Mouse (Mus musculus) hindbrain, embryonic 10.5 days (tissue): ENCODE measurements around the gene Olfr574. TPM values are rescaled to one million over a fixed set of nuclear protein-coding genes. Genes with fewer than 3 reads are reported as not detected.

Experiments used
- DNase-seq: peaks from one replicate; pipeline ENCODE4 v3.0.0-alpha.2; 2017; ENCODE audit warnings: low spot score
- H3K27ac ChIP-seq: fragments of 300-500 bp; sonication (generic); 2 replicates; pipeline ENCODE4 v1.5.1; 2016; ENCODE audit warnings: mild to moderate bottlenecking, moderate library complexity
- H3K27me3 ChIP-seq: fragments of 300-500 bp; sonication (generic); 2 replicates; pipeline ENCODE4 v1.6.1; 2016; ENCODE audit warnings: mild to moderate bottlenecking; ENCODE audit not compliant: poor library complexity, insufficient read depth, severe bottlenecking
- H3K36me3 ChIP-seq: fragments of 300-500 bp; sonication (generic); 2 replicates; pipeline ENCODE4 v1.6.1; 2016; ENCODE audit warnings: mild to moderate bottlenecking, moderate library complexity
- H3K4me1 ChIP-seq: fragments of 300-500 bp; sonication (generic); replicated peaks from 2 replicates; pipeline ENCODE4 v1.6.1; 2016; ENCODE audit warnings: mild to moderate bottlenecking
- H3K4me3 ChIP-seq: fragments of 300-500 bp; sonication (generic); 2 replicates; pipeline ENCODE4 v1.5.1; 2016; ENCODE audit warnings: mild to moderate bottlenecking, moderate library complexity
- H3K9me3 ChIP-seq: fragments of 300-500 bp; sonication (generic); 2 replicates; pipeline ENCODE4 v1.6.1; 2016; ENCODE audit warnings: mild to moderate bottlenecking, moderate library complexity
- WGBS: fragments of 180-500 bp; shearing (Covaris S2); methylation state at CpG from one replicate; pipeline ENCODE4 v1.1.7; 2016; 5-methylcytosine and 5-hydroxymethylcytosine counted together
- polyA plus RNA-seq: library from polyadenylated mRNA; unstranded; fragments of >200 nt; fragmentation: Nextera tagmentation; extraction: Ambion mirVana; gene quantifications from 2 replicates; pipeline ENCODE4 v1.2.1, GENCODE M21; 2016

The Olfr574 gene
- not detected in 2 replicates for polyA plus RNA-seq

DNA sequence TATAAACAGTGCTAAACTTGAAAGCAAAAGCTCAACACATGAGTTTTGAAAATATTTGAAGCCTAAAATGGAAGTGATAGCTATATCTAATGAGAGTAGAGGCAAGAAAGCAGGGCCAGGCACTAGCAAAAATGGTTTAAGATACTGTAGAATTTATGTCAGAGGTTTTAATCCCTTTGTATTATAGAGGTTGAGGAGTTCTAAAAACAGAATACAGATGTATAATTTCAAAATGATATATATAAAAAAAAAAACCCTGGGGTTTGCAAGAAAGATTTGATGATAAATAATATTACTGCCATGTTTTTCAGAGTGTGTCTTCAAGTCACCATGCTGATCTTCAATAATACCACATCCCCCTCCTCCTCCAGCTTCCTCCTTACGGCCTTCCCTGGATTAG is at the start of gene Olfr574:
Gene Olfr574, plus strand, starts transcription at position 301 of the 400 bp plus-strand sequence.
- no peak within 1 kb of the TSS for H3K4me3 ChIP-seq
- no peak for DNase-seq
- no peak within 1 kb of the TSS for H3K27ac ChIP-seq
- 88% methylated on average over 1 of the region's 1 CpGs for WGBS
- H3K9me3 ChIP-seq = no peaks in the 10 kb centered on the region
- no peaks in the 10 kb centered on the region for H3K4me1 ChIP-seq
- H3K36me3 ChIP-seq = no peaks in the 10 kb centered on the region
- H3K27me3 ChIP-seq = no peaks in the 10 kb centered on the region

DNA sequence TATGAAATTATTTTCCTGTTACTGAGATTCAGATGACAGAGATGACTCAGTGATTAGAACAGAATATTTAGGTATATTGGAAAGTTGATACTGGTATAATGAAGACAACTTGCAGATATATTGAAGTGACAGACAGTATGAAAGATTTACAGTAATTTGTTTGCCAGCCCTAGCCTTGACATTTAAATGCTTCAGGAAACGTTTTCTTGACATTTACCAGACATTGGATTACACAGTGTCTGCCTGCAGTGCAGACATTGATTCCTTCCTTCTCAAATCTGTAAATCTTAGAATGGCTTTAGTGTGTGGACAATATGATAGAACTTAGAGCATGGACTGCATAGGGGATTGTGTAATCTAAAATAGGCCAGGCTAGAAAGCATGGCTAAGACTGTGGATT is 33.0 kb upstream of the Olfr574 start:
- DNase-seq = no peak
- Histone ChIP-seq H3K36me3 (no peaks in the 10 kb centered on the region), H3K27ac (no peak overlapping the region), H3K4me1 (no peaks in the 10 kb centered on the region), H3K27me3 (no peaks in the 10 kb centered on the region), H3K4me3 (no peak overlapping the region), H3K9me3 (no peaks in the 10 kb centered on the region)
- WGBS = 65% methylated on average over 1 of the region's 1 CpGs

GRCm38 (mm10) chr7:102916405-102916804 is 31.9 kb upstream of the Olfr574 start:
- Histone ChIP-seq H3K9me3 (no peaks in the 10 kb centered on the region), H3K36me3 (no peaks in the 10 kb centered on the region), H3K27me3 (no peaks in the 10 kb centered on the region), H3K4me1 (no peaks in the 10 kb centered on the region), H3K4me3 (no peak overlapping the region), H3K27ac (no peak overlapping the region)
- DNase-seq = no peak
- WGBS = 79% methylated on average over 5 of the region's 5 CpGs

DNA sequence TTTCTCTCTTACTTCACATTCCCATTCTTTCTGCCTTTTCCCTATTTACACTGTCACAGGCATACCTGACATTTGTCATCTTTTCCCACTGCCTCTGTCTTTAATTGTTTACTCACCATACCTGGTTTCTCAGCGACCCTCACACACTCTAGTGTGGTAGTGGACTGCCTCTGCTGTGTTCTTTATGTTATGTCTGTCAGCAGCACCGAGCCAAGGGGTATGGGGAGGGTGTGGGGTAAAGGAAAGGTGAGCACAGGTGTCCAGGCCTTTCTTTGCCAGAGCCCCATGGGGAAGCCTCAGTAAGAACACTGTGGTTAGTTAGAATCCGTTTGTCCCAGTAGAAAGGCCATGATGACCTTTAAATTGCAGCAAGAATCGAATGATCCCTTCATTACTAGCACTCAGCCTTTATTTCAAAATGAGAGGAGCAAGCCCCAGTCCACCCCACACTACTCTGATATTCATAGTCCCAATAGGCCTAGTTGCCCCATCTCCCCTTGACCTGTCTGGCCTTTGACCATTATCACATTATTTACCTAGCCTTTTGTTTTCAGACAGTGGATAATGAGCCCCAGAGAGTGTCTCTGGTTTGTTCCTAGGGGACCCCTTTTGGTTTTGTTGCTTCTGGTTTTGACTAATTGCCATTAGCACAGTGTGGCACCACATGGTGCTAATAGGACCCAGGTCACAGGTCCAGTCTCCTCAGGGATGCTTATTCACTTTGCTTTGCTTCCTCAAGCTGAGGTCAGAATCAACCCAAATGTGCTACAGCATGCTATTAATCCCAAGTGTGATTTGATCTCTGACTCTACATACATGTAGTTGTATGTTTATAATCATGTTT is 31.0 kb upstream of the Olfr574 start, which contains the start of gene Olfr571:
Gene Olfr571, minus strand, starts transcription at position 505 of the 844 bp plus-strand sequence.
- no peak within 1 kb of the TSS for H3K4me3 ChIP-seq
- H3K9me3 ChIP-seq = no peaks in the 10 kb centered on the region
- no peak within 1 kb of the TSS for H3K27ac ChIP-seq
- no peaks in the 10 kb centered on the region for H3K27me3 ChIP-seq
- H3K36me3 ChIP-seq = no peaks in the 10 kb centered on the region
- H3K4me1 ChIP-seq = no peaks in the 10 kb centered on the region
- DNase-seq = no peak
- WGBS = 62% methylated on average over 4 of the region's 4 CpGs

DNA sequence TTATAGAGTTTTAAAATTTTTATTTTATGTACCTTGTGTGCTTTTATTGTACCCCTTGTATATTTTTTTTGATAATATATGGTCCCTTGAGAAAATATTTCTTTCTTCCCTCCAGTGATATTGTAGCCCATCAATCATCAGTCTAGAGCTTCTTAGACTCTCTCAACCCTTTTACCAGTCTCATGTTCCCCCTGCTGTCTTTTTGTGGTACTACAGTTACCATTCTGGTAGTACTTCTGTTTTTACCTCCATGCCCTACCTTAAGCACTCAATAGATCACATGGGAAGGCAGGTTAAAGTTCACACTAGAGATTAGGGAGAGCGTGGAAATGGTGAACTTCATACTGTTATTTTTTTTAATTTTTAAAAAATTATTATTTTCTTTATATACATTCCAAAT is 28.6 kb upstream of the Olfr574 start:
- DNase-seq = no peak
- 18% methylated on average over 1 of the region's 1 CpGs for WGBS
- H3K36me3 ChIP-seq = no peaks in the 10 kb centered on the region
- no peak overlapping the region for H3K27ac ChIP-seq
- no peaks in the 10 kb centered on the region for H3K4me1 ChIP-seq
- no peaks in the 10 kb centered on the region for H3K9me3 ChIP-seq
- H3K4me3 ChIP-seq = no peak overlapping the region
- H3K27me3 ChIP-seq = no peaks in the 10 kb centered on the region

DNA sequence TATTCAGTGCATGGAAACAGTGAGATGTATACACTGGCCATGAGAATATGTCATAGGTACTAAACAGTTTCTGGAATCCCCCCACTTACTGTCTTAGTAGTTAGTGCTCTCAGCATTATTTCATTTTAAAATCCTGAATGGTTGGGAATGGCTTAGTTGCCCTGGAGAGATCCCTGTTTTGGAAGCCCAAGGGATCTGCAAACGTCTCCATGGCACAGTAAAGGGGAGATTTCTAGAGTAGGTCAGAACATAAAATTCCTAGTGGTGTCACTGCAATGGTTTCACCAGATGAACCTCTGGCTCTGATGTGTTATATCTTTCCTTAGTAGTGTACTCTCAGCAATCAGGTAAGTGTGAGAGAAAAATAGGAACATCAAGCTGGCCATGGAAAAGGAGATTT is 24.2 kb upstream of the Olfr574 start, which contains the start of gene Olfr572:
Gene Olfr572, plus strand, starts transcription at position 301 of the 400 bp plus-strand sequence.
- H3K27ac ChIP-seq = no peak within 1 kb of the TSS
- H3K36me3 ChIP-seq = no peaks in the 10 kb centered on the region
- H3K4me3 ChIP-seq = no peak within 1 kb of the TSS
- 69% methylated on average over 1 of the region's 1 CpGs for WGBS
- no peaks in the 10 kb centered on the region for H3K27me3 ChIP-seq
- no peaks in the 10 kb centered on the region for H3K4me1 ChIP-seq
- H3K9me3 ChIP-seq = no peaks in the 10 kb centered on the region
- DNase-seq = no peak

GRCm38 (mm10) chr7:102927105-102927504 is 21.2 kb upstream of the Olfr574 start:
- no peaks in the 10 kb centered on the region for H3K27me3 ChIP-seq
- no peaks in the 10 kb centered on the region for H3K4me1 ChIP-seq
- H3K36me3 ChIP-seq = no peaks in the 10 kb centered on the region
- DNase-seq = no peak
- no peak overlapping the region for H3K4me3 ChIP-seq
- no peak overlapping the region for H3K27ac ChIP-seq
- H3K9me3 ChIP-seq = no peaks in the 10 kb centered on the region
- WGBS = 76% methylated on average over 3 of the region's 3 CpGs

- Histone ChIP-seq H3K36me3 (no peaks in the 10 kb centered on the region), H3K4me3 (no peak within 1 kb of the TSS), H3K27ac (no peak within 1 kb of the TSS), H3K9me3 (no peaks in the 10 kb centered on the region), H3K27me3 (no peaks in the 10 kb centered on the region), H3K4me1 (no peaks in the 10 kb centered on the region)
- 90% methylated on average over 2 of the region's 2 CpGs for whole genome bisulfite sequencing
- no peak for DNase-seq
Measured at GRCm38 (mm10) chr7:102942475-102942874, 5.8 kb upstream of the Olfr574 start, which contains the start of gene Olfr573-ps1. Gene Olfr573-ps1, minus strand, starts transcription at chr7:102942575.

- no peak overlapping the region for H3K4me3 ChIP-seq
- no peak overlapping the region for H3K27ac ChIP-seq
- no peaks in the 10 kb centered on the region for H3K36me3 ChIP-seq
- no peaks in the 10 kb centered on the region for H3K4me1 ChIP-seq
- H3K9me3 ChIP-seq = no peaks in the 10 kb centered on the region
- 93% methylated on average over 1 of the region's 1 CpGs for WGBS
- no peak for DNase-seq
- no peaks in the 10 kb centered on the region for H3K27me3 ChIP-seq
Measured at GRCm38 (mm10) chr7:102943417-102943816, 4.8 kb upstream of the Olfr574 start.

GRCm38 (mm10) chr7:102950732-102951131 is 2.5 kb downstream of the Olfr574 start:
- no peaks in the 10 kb centered on the region for H3K27me3 ChIP-seq
- DNase-seq = no peak
- no peaks in the 10 kb centered on the region for H3K4me1 ChIP-seq
- H3K36me3 ChIP-seq = no peaks in the 10 kb centered on the region
- no peak overlapping the region for H3K4me3 ChIP-seq
- no peak overlapping the region for H3K27ac ChIP-seq
- WGBS = 90% methylated on average over 1 of the region's 1 CpGs
- no peaks in the 10 kb centered on the region for H3K9me3 ChIP-seq

DNA sequence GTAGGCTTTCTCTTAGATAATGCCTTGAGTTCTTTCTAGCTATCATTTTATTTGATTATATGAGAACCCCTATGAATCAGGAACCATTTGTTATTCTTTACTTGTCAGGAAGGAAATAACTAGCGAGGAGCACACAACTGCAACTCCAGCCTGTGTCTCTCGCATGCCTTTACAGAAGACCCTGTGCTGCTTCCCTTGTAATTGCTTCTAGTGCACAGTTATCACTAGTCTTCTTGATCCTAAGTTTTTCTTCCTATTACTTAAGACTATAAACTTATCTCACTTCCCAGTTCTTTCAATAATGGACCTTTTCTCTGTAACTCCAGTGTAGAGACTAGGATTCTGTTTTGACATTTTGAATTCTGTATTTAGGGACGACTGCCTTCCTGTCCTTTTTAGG is 9.9 kb downstream of the Olfr574 start:
- H3K27ac ChIP-seq = no peak overlapping the region
- no peaks in the 10 kb centered on the region for H3K36me3 ChIP-seq
- no peak overlapping the region for H3K4me3 ChIP-seq
- WGBS = 84% methylated on average over 3 of the region's 3 CpGs
- no peaks in the 10 kb centered on the region for H3K4me1 ChIP-seq
- H3K9me3 ChIP-seq = no peaks in the 10 kb centered on the region
- H3K27me3 ChIP-seq = no peaks in the 10 kb centered on the region
- no peak for DNase-seq

DNA sequence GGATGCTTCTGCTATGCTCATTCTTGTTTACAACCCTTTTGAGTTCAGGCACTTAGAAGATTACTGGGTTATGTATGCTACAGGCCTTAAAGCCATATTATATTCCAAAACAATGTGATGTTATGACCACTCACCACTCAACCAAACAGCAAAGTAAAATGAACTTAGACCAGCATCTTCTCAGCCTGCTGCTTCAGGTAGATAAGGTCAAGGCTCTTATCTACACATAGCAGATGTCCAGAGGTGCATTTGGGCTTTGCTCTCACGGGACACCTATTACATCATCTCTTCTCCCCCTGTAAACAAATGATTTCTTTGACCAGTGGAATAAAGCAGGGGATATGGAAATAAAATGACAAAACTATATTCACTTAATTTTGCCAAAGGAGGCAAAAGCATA is 10.3 kb downstream of the Olfr574 start, which contains the start of gene Olfr575:
Gene Olfr575, minus strand, starts transcription at position 183 of the 400 bp plus-strand sequence.
- Histone ChIP-seq H3K27ac (no peak within 1 kb of the TSS), H3K9me3 (no peaks in the 10 kb centered on the region), H3K4me1 (no peaks in the 10 kb centered on the region), H3K27me3 (no peaks in the 10 kb centered on the region), H3K36me3 (no peaks in the 10 kb centered on the region), H3K4me3 (no peak within 1 kb of the TSS)
- no peak for DNase-seq
- 72% methylated on average over 1 of the region's 1 CpGs for WGBS

DNA sequence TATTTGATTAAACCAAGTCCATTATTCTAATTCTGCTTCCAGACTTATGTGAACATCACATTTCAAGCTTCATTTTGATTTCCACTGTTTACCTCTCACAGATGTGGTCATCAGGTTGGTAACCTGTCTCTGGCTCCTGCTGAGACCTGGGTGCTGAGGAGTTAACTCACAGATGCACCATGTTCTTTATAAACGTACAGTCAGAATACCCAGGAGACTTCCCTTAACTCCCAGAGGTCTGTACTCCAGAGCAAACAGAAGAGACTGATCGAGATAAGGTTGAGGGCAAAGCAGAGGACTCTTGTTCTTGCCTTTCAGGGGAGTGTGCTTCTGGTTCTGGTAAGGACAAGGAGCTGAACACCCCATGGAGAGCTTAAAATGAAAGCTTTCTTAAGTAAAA is 14.1 kb downstream of the Olfr574 start, which contains the start of gene Olfr576:
Gene Olfr576, plus strand, starts transcription at position 301 of the 400 bp plus-strand sequence.
- Histone ChIP-seq H3K4me1 (no peaks in the 10 kb centered on the region), H3K36me3 (no peaks in the 10 kb centered on the region), H3K9me3 (no peaks in the 10 kb centered on the region), H3K27me3 (no peaks in the 10 kb centered on the region), H3K4me3 (no peak within 1 kb of the TSS), H3K27ac (no peak within 1 kb of the TSS)
- no peak for DNase-seq
- WGBS = 49% methylated on average over 2 of the region's 2 CpGs
